Mouse (Mus musculus) small intestine, adult 2 months (tissue): ENCODE results near the gene Sipa1l3.

Experiments
- CTCF ChIP-seq: fragments of 200-500 bp; IDR thresholded peaks from 2 replicates; pipeline ENCODE4 v1.5.1; 2012; ENCODE audit warnings: low read depth, mild to moderate bottlenecking, control low read depth, inconsistent platforms, low read length, moderate library complexity, mixed read lengths; ENCODE audit not compliant: insufficient replicate concordance, insufficient read length; ENCODE audit errors: extremely low read depth
- POLR2A ChIP-seq: fragments of 200-500 bp; IDR thresholded peaks from 2 replicates; pipeline ENCODE4 v1.6.1; 2012; ENCODE audit warnings: low read depth, mild to moderate bottlenecking, control low read depth, inconsistent platforms, low read length, moderate library complexity

GRCm38 (mm10) chr7:29426056-29426455 is 92.4 kb downstream of the Sipa1l3 start:
- TF ChIP-seq CTCF: no peak
- no peak for TF ChIP-seq POLR2A
